Mouse (Mus musculus) embryonic facial prominence, embryonic 14.5 days (tissue): ENCODE results near the gene Map7. TPM values are rescaled to one million over a fixed set of nuclear protein-coding genes. Genes with fewer than 3 reads are reported as not detected.

ENCODE experiments used
- ATAC-seq: fragments of 200-750 bp; cut with Nextera tagmentation; 2 replicates; pipeline ENCODE4 v1.8.0; 2017; ENCODE audit warnings: low read depth, moderate number of reproducible peaks, moderate TSS enrichment
- DNase-seq: peaks from one replicate; pipeline ENCODE4 v3.0.0-alpha.2; 2015; ENCODE audit warnings: low spot score
- H3K27ac ChIP-seq: fragments of 300-500 bp; sonication (generic); replicated peaks from 2 replicates; pipeline ENCODE4 v1.5.1; 2014; ENCODE audit warnings: low read depth, mild to moderate bottlenecking, low read length, moderate library complexity
- H3K27me3 ChIP-seq: fragments of 300-500 bp; sonication (generic); replicated peaks from 2 replicates; pipeline ENCODE4 v1.6.1; 2014; ENCODE audit warnings: low read length; ENCODE audit not compliant: control insufficient read depth, insufficient read depth
- H3K36me3 ChIP-seq: fragments of 300-500 bp; sonication (generic); 2 replicates; pipeline ENCODE4 v1.6.1; 2014; ENCODE audit warnings: low read length, mixed read lengths; ENCODE audit not compliant: control insufficient read depth, insufficient read depth
- H3K4me1 ChIP-seq: fragments of 300-500 bp; sonication (generic); 2 replicates; pipeline ENCODE4 v1.6.1; 2014; ENCODE audit warnings: antibody characterized with exemption, low read length; ENCODE audit not compliant: control insufficient read depth, insufficient read depth
- H3K4me2 ChIP-seq: fragments of 300-500 bp; sonication (generic); 2 replicates; pipeline ENCODE4 v1.6.1; 2014; ENCODE audit warnings: low read depth, mild to moderate bottlenecking, low read length, moderate library complexity, mixed read lengths
- H3K4me3 ChIP-seq: fragments of 300-500 bp; sonication (generic); 2 replicates; pipeline ENCODE4 v1.5.1; 2014; ENCODE audit warnings: low read depth, mild to moderate bottlenecking, low read length
- H3K9ac ChIP-seq: fragments of 300-500 bp; sonication (generic); 2 replicates; pipeline ENCODE4 v1.6.1; 2014; ENCODE audit warnings: low read depth, mild to moderate bottlenecking, low read length, moderate library complexity, mixed read lengths
- H3K9me3 ChIP-seq: fragments of 300-500 bp; sonication (generic); 2 replicates; pipeline ENCODE4 v1.6.1; 2016; ENCODE audit warnings: low read length; ENCODE audit not compliant: control insufficient read depth
- WGBS: fragments of 180-500 bp; shearing (Covaris S2); extraction: QIAGEN DNeasy Blood & Tissue Kit; methylation state at CpG from one replicate; pipeline ENCODE4 v1.1.7; 2014; 5-methylcytosine and 5-hydroxymethylcytosine counted together
- polyA plus RNA-seq: library from polyadenylated mRNA; unstranded; fragments of >200 nt; fragmentation: Nextera tagmentation; extraction: Ambion mirVana; gene quantifications from 2 replicates; pipeline ENCODE4 v1.2.1, GENCODE M21; 2014

Map7 gene
- polyA plus RNA-seq, 1 experiment from 2014 or later: 10.0 TPM

DNA sequence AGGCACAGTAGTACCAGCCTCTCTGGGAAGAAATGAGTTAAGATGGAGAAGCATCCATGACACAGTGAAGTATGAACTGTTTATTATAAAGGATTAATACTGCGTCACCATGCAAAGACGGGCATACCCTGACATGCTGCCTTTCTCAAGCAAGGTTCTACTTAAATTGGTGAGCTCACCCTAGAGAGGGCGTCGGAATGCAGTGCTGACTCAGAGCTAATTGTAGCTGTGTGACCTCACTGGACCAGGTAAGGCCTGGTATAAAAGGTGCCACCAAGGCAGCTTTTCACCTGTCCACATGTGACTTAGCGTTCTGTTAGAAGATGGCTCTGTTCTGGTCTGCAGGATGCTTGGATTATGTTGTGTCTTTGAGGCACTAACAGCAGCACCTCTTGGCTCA is 11.0 kb downstream of the Map7 start:
- H3K36me3 ChIP-seq: no peaks in the 10 kb centered on the region
- DNase-seq (no peak), ATAC-seq (no peak)
- no peak overlapping the region for H3K27ac ChIP-seq
- no peak overlapping the region for H3K9ac ChIP-seq
- H3K4me2 ChIP-seq: no peak overlapping the region
- H3K9me3 ChIP-seq: no peaks in the 10 kb centered on the region
- H3K4me1 ChIP-seq: no peaks in the 10 kb centered on the region
- 78% methylated on average over 5 of the region's 5 CpGs for WGBS
- H3K27me3 ChIP-seq: no peaks in the 10 kb centered on the region
- no peak overlapping the region for H3K4me3 ChIP-seq

DNA sequence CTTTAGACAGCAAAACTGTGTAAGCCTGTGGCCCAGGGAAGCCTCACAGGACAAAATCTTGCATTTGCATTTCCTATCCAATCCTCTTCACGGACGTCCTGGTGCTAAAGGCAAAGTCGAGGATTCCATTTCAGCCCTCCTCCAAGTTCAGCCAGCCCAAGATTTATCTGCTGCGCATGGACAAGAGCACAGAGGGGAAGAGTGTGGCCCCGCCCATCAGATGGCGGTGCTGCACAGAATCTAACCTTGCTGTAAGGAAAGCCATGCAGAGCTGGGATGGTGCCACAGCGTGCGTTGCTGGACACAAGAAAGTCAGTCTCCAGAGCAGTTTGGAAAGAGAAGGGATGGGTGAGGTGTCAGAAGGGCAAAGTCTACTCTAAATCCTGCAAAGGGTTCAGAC is 12.6 kb downstream of the Map7 start:
- H3K27me3 ChIP-seq: no peaks in the 10 kb centered on the region
- H3K4me1 ChIP-seq: no peaks in the 10 kb centered on the region
- ATAC-seq (no peak), DNase-seq (no peak)
- 57% methylated on average over 8 of the region's 8 CpGs for WGBS
- no peaks in the 10 kb centered on the region for H3K36me3 ChIP-seq
- no peak overlapping the region for H3K4me2 ChIP-seq
- no peak overlapping the region for H3K4me3 ChIP-seq
- no peak overlapping the region for H3K27ac ChIP-seq
- no peak overlapping the region for H3K9ac ChIP-seq
- H3K9me3 ChIP-seq: no peaks in the 10 kb centered on the region

DNA sequence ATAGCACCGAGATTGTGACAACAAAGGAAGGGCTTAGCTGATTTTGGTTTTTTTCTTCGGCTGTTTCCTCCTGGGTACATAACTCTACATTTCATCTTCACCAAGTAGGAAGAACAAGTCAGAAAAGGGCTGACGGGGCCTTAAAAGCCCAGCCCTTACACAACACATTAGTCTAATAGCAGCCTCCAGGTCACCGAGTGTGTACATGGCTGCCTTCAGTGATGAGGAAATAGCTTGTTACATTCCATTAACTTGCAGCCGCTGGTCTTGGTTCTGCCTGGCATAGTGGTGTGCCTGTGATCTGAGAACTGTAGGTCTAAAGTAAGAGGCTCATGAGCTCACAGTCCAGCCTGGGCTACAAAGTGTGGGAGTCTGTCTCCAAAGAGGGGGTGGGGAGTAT is 16.5 kb downstream of the Map7 start:
- Histone ChIP-seq H3K4me2 (no peak overlapping the region), H3K9me3 (no peaks in the 10 kb centered on the region), H3K4me1 (no peaks in the 10 kb centered on the region), H3K27me3 (no peaks in the 10 kb centered on the region), H3K36me3 (no peaks in the 10 kb centered on the region), H3K4me3 (no peak overlapping the region), H3K27ac (no peak overlapping the region), H3K9ac (no peak overlapping the region)
- ATAC-seq: no peak
- WGBS: 74% methylated on average over 5 of the region's 5 CpGs
- no peak for DNase-seq

DNA sequence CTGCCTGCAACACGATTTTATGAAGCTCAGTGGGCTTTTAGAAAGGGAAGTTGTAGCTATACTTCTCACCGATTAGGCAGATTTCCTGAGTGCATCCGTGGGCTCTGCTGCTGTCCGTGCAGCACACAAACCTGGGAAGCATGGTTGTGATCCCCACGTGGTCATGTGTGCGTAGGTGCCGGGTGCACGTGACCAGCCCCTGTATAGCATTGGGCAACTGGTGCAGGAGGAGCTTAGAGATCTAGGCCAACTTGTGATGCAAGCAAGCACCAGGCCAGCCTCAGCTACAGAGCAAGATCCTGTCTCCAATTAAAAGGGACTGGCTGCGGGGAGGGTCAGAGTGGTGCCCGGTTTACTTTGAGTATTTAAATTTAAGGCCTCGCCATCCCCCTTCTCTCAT is 18.5 kb downstream of the Map7 start:
- Histone ChIP-seq H3K27me3 (no peaks in the 10 kb centered on the region), H3K36me3 (no peaks in the 10 kb centered on the region), H3K4me2 (no peak overlapping the region), H3K9me3 (no peaks in the 10 kb centered on the region), H3K9ac (no peak overlapping the region), H3K27ac (no peak overlapping the region), H3K4me1 (peaks cover 15% of the 10 kb centered on the region), H3K4me3 (no peak overlapping the region)
- ATAC-seq: no peak
- DNase-seq: no peak
- 67% methylated on average over 11 of the region's 11 CpGs for WGBS

DNA sequence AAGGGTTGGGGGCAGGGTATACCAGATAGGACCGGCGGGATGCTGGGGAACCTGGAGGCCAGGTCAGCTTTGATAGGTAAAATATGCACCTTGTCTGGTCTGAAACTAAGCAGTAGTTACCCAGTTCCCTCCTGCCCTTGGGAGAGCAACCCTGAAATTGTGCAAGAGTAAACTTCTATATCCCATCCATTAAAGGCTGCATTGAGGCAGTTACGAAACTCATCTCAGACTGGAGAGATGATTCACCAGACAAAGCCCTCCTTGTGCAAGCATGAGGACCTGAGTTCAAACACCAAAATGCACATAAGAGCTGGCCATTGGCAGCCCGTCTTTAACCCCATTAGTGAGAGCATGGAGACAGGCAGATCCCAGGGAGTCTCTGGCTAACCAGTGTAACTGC is 19.2 kb downstream of the Map7 start:
- no peaks in the 10 kb centered on the region for H3K36me3 ChIP-seq
- 90% methylated on average over 4 of the region's 4 CpGs for WGBS
- DNase-seq (no peak), ATAC-seq (no peak)
- H3K27me3 ChIP-seq: no peaks in the 10 kb centered on the region
- H3K4me3 ChIP-seq: no peak overlapping the region
- no peaks in the 10 kb centered on the region for H3K9me3 ChIP-seq
- H3K4me1 ChIP-seq: peaks cover 15% of the 10 kb centered on the region
- H3K9ac ChIP-seq: no peak overlapping the region
- H3K4me2 ChIP-seq: no peak overlapping the region
- no peak overlapping the region for H3K27ac ChIP-seq

DNA sequence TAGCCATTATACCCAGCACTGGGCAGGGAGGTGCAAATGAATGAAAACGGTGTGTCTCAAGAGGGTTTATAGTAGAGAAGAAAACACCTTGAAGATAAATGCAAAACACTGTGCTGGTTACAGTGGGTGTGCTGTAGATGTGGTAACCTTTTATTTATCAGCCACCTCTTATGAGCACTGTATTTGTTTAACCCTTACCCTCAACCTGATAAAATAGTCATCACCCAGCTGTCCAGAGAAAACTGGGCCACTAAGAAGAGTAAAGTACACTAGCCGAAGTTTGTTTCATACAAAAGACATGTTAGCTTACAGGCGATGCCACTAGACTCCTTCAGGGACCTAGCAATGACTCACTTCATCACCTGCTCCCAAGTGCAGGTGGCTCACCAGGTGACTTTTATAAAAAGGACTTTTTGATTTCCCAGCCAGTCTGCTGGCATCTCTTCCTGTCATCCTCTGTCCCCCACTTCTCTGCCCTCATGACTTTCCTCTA is 21.0 kb downstream of the Map7 start:
- H3K9ac ChIP-seq: no peak overlapping the region
- H3K27ac ChIP-seq: 0 out of 2 replicates have a peak overlapping the region, but pooled peaks have one; percentile 13
- H3K4me2 ChIP-seq: no peak overlapping the region
- DNase-seq (no peak), ATAC-seq (no peak)
- peaks cover 15% of the 10 kb centered on the region for H3K4me1 ChIP-seq
- no peaks in the 10 kb centered on the region for H3K9me3 ChIP-seq
- WGBS: 87% methylated on average over 3 of the region's 3 CpGs
- H3K36me3 ChIP-seq: no peaks in the 10 kb centered on the region
- H3K4me3 ChIP-seq: no peak overlapping the region
- H3K27me3 ChIP-seq: no peaks in the 10 kb centered on the region

DNA sequence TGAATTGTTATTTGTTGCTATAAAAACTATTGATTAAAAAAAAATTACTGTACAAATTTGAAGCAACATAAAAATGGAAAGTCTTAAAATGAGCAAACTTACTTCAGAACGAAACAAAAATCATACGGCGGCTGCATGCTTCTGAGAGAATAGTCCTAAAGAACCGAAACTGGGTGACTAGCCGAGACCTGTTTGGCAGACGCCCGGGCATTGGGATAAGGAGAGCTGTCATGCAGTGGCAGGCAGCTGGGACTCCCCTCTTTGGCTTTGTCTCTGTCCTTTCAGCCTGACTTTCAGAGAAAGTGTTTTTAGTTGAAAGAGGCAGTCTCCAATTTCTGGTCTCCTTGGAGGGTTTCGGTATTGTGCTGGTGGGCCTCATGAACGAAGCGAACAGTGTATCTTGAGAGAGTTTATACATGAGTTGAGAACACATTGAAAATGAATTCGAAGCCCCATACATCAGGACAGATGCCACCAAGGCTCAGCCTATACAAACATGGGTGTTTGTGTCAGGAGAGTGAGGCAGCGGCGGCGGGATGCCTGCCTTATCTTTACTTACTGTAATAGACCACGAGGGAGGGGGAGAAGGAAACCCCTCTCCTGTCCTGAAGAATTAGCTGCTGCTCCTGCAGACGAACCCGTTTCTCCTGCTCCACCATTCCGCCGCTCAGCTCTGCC is 21.8 kb downstream of the Map7 start:
- Histone ChIP-seq H3K4me2 (peak overlapping the region; percentile 57), H3K27ac (peak overlapping the region; percentile 59), H3K4me3 (peak overlapping the region; percentile 26), H3K4me1 (peaks cover 15% of the 10 kb centered on the region), H3K27me3 (no peaks in the 10 kb centered on the region), H3K9me3 (no peaks in the 10 kb centered on the region), H3K9ac (peak overlapping the region; percentile 35; the same call in 1 of the 2 replicates), H3K36me3 (no peaks in the 10 kb centered on the region)
- peak; percentile 65 for DNase-seq
- ATAC-seq: peak; percentile 28
- 23% methylated on average over 19 of the region's 19 CpGs for WGBS

DNA sequence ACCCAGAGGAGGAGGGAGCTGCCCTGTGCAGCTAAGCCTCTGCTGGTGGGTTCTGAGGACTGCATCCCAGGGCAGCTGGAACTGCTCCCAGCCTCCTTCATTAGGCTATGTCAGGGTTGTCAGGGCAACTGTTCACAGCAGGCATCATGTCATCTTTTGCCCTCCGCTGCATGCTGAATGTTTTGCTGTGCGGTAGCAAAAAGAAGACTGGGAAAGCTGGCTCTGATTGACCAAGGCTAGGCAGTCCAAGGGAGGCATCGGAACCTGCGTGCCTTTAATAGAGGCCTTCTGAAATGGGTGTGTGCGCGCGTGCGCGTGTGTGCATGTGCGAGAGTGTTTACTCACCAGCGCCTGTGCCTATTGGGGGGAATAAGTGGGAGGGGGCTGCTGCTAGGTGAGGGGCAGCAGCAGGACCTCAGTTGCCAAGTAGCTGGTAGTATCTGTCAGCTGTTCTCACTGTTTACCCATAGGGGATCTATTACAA is 22.4 kb downstream of the Map7 start:
- peak; percentile 92 for DNase-seq
- peak overlapping the region; percentile 35; the same call in 1 of the 2 replicates for H3K9ac ChIP-seq
- peaks cover 15% of the 10 kb centered on the region for H3K4me1 ChIP-seq
- H3K36me3 ChIP-seq: no peaks in the 10 kb centered on the region
- peak; percentile 96 for ATAC-seq
- H3K4me3 ChIP-seq: peak overlapping the region; percentile 26
- peak overlapping the region; percentile 59; the same call in 1 of the 2 replicates for H3K27ac ChIP-seq
- no peaks in the 10 kb centered on the region for H3K9me3 ChIP-seq
- peak overlapping the region; percentile 57 for H3K4me2 ChIP-seq
- no peaks in the 10 kb centered on the region for H3K27me3 ChIP-seq
- WGBS: 42% methylated on average over 11 of the region's 11 CpGs

DNA sequence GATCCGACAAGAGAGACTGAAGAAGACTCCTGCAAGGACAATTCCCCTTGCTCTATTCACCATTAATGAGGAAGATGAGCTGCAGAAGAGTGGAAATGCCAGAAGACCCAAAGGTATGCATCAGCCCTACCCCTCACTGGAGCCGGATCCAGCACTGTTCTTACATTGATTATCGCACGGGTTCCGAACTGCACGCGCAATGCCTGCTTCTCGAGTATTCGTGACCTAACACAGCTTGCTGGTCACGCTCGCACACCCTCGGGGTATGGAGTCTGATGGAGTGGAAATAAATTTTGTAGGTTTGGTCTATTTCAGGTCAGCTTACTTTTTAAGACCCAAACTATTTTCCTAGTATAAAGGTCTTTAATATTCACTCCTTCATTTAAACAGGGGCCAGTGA is 22.9 kb downstream of the Map7 start:
- H3K36me3 ChIP-seq: no peaks in the 10 kb centered on the region
- H3K27me3 ChIP-seq: no peaks in the 10 kb centered on the region
- H3K4me1 ChIP-seq: peaks cover 15% of the 10 kb centered on the region
- peak overlapping the region; percentile 57; the same call in 1 of the 2 replicates for H3K4me2 ChIP-seq
- H3K9me3 ChIP-seq: no peaks in the 10 kb centered on the region
- 53% methylated on average over 12 of the region's 12 CpGs for WGBS
- DNase-seq (no peak), ATAC-seq (no peak)
- H3K9ac ChIP-seq: no peak overlapping the region
- H3K27ac ChIP-seq: no peak overlapping the region
- H3K4me3 ChIP-seq: no peak overlapping the region
